Mouse (Mus musculus): ENCODE data around the gene Blmh. TPM values are rescaled to one million over a fixed set of nuclear protein-coding genes. Genes with fewer than 3 reads are reported as not detected.

Gene Blmh
- polyA plus RNA-seq, 1 experiment from 2014 or later = 163 TPM

DNA sequence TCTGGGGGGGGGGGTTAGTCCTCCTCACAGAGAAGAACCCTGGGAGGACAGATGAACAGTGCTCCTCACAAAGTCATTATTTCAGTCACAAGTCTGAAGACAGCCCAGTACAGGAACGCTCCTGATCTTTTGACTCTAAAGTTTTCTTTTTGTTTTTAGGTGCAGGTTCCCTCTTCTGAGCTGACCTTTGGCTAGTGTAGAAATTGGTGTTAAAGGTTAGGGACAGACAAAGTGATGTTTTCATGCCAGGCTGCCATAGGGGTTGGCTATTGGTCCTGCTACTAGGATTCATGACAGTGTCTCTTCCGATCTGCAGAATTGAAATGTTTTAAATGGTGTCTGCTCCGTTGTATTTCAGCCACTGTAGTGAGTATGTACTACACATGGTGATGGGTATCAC is 103.5 kb downstream of the Blmh start:
- no peak overlapping the region for H3K4me3 ChIP-seq (ENCODE audit: low read length)
- H3K4me2 ChIP-seq (ENCODE audit: low read depth, low read length) = no peak overlapping the region
- no peaks in the 10 kb centered on the region for H3K4me1 ChIP-seq (replicated peaks; ENCODE audit: control insufficient read depth, insufficient read depth, low read length)
- H3K36me3 ChIP-seq (ENCODE audit: control insufficient read depth, insufficient read depth, low read length) = no peaks in the 10 kb centered on the region
- 82% methylated on average over 3 of the region's 3 CpGs for WGBS
- no peak overlapping the region for H3K27ac ChIP-seq (ENCODE audit: low read length)
- no peak overlapping the region for H3K9ac ChIP-seq (ENCODE audit: low read length)
- H3K9me3 ChIP-seq (ENCODE audit: control insufficient read depth, low read length) = no peaks in the 10 kb centered on the region
- H3K27me3 ChIP-seq (ENCODE audit: control insufficient read depth, insufficient read depth, low read depth, low read length) = no peaks in the 10 kb centered on the region
- no peak for ATAC-seq (ENCODE audit: low read depth)

DNA sequence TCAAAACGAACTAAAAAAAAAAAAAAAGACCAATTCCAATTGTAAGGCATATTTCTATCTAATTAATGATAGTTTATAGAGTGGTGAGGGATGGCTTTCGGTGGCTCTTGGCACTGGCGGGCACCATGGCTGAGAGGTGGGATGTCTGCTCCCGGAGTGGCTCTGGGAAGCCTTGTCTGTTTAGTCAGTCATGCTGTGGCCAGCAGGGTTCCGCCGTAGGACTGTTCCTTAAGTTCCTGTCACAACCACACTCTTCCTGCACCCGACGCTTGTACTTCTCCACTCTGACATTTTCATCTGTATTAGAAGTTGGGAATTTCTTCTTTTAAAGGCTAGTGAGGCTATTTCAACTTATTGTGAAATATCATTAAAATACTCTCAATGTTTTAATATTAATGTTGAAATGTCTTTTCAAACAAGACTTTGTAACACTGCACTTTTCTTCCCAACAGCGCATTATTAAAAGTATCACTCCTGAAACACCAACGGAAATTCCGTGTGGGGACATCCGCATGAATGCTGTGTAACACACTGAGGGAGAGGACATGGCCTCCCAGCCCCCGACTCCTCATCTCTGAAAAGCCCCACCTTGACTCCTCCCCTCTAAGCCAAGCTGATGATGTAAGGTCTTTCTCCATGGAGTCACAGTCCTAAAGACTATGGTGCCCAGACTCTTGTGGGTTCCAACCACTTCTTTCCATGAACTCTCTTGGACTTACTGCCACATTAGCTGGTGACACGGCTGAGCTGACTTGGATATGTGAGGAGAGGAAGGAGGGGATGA is 106.7 kb downstream of the Blmh start:
- Histone ChIP-seq H3K4me3 (ENCODE audit: low read length) (no peak overlapping the region), H3K4me1 (replicated peaks; ENCODE audit: control insufficient read depth, insufficient read depth, low read length) (no peaks in the 10 kb centered on the region), H3K27me3 (ENCODE audit: control insufficient read depth, insufficient read depth, low read depth, low read length) (no peaks in the 10 kb centered on the region), H3K9ac (ENCODE audit: low read length) (no peak overlapping the region), H3K27ac (ENCODE audit: low read length) (no peak overlapping the region), H3K4me2 (ENCODE audit: low read depth, low read length) (no peak overlapping the region), H3K9me3 (ENCODE audit: control insufficient read depth, low read length) (no peaks in the 10 kb centered on the region), H3K36me3 (ENCODE audit: control insufficient read depth, insufficient read depth, low read length) (no peaks in the 10 kb centered on the region)
- no peak for ATAC-seq (ENCODE audit: low read depth)
- 69% methylated on average over 14 of the region's 14 CpGs for WGBS

Other genes with a start within 250 kb of the Blmh start
- gene Trarg1, start 245.0 kb upstream of the Blmh start, polyA plus RNA-seq (2015; fragmentation: Nextera tagmentation; extraction: Ambion mirVana) = 1.1 and 1.2 TPM in 2 replicates
- 27.6 and 29.9 TPM in 2 replicates for gene Gosr1, start 161.2 kb upstream of the Blmh start, polyA plus RNA-seq (2015; fragmentation: Nextera tagmentation; extraction: Ambion mirVana)
- gene Cpd, start 77.8 kb upstream of the Blmh start, polyA plus RNA-seq (2015; fragmentation: Nextera tagmentation; extraction: Ambion mirVana) = 12.6 and 13.4 TPM in 2 replicates
- gene Tmigd1, start 22.6 kb upstream of the Blmh start, polyA plus RNA-seq (2015; fragmentation: Nextera tagmentation; extraction: Ambion mirVana) = 0.11 and 0.47 TPM in 2 replicates
- 1.4 and 1.5 TPM in 2 replicates for gene Slc6a4, start 73.8 kb downstream of the Blmh start, polyA plus RNA-seq (2015; fragmentation: Nextera tagmentation; extraction: Ambion mirVana)
- gene Nsrp1, start 153.6 kb downstream of the Blmh start, polyA plus RNA-seq (2015; fragmentation: Nextera tagmentation; extraction: Ambion mirVana) = 66.2 and 70.3 TPM in 2 replicates

All from lung, embryonic 16.5 days (tissue).